Mouse (Mus musculus) CD4-positive, CD25-positive, alpha-beta regulatory T cell, adult 2 months (primary cell): ENCODE results near the gene Tbc1d4.

Experiments used
- DNase-seq: peaks from one replicate; pipeline ENCODE4 v3.0.0-alpha.2; 2012; ENCODE audit warnings: low read depth, low spot score

The Tbc1d4 gene

GRCm38 (mm10) chr14:101437925-101438324 lies 171.1 kb downstream of the Tbc1d4 start:
- DNase-seq: no peak

- DNase-seq: no peak
Measured at GRCm38 (mm10) chr14:101430536-101430935, 178.5 kb downstream of the Tbc1d4 start.

DNA sequence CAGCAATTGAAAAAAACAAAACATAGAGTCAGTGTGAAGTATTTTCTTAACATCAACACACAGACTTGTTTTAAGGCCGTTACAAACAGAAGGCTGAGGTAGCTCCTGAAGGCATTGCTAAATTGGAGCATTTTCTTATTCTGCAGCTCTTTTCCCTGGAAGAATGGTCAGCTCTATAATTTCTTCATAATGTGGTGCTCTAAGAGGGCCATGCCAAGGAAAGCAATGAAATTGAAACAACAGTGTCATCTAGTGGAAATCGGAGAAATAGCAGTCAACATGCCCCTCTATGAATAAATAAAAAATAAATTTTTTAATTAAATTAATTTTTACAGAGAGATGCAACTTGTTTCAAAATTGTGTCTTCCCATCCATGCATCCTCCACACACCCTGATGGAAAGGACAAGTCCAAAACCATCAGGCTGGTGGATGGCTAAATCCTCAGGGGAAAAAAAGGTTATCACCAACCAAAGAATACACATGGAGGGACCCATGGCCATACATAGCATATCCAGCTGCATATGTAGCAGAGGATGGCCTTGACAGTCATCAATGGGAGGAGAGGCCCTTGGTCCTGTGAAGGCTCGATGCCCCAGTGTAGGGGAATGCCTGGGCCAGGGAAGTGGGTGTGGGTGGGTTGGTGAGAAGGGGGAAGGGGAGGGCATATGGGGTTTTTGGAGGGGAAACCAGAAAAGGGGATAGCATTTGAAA lies 180.0 kb downstream of the Tbc1d4 start:
- peak; percentile 36 for DNase-seq

DNA sequence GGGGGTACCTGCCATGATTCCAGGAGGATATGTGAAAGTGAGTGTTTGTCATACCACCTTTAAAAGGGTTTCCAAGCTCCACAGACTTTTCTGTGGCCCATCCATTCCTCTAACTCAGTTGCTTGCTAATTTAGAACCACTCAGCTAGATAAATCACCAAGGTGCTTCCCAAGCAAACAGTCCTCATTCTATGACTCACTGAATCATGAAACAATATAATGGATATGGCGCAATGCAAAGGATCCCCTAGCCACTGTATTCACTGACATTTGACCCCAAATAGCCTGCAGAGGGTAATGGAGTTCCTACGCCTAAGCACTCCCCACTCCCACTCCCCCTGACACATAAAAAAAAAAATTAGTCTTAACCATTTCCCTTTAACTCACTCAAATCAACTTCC lies 191.3 kb downstream of the Tbc1d4 start:
- DNase-seq: no peak
